Mouse (Mus musculus): ENCODE data around the gene Olfr60.

The Olfr60 gene

DNA sequence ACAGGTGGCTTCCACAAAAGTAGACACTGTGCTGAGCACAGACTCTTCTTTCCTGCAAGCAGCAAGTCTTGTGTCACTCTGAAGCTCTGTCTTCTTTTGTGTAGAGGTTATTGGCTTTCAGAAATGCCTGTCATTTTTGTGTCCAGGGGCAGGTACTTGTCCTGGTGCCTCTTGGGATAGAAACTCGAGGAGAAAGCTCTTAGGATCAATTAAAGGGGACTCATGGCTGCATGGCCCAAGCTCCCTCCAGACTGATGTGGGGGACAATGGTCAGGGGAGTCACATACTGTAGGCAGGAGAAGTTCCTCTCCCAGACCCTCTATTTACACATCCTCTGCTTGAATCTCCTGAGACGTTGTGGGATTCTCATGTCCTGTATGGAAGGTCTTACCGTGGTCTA lies at the start of gene Olfr60:
Gene Olfr60 (minus strand): TSS at position 101 of the 400 bp plus-strand sequence.
- DNase-seq (ENCODE audit: low read depth, low spot score), result no peak

DNA sequence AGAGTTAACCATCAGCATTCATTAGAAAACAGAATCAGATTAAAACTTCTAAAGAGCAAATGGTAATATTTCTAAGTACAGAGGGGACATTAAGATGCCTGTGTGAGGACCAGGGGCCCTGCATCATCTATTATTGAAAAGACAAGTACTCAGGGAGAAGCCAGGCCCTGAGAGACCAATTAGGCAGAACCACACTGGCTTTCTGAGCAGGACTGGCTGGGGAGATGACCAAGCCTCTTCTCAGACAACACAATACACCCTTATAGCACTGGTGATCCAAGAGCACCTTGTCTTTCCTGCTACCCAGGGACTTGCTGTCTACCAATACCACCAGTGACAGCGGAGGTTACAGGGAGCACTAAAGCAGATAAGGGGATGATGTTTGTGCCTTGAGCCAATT lies 41.3 kb upstream of the Olfr60 start, which contains the start of gene Olfr531:
Gene Olfr531 (minus strand): TSS at position 101 of the 400 bp plus-strand sequence.
- DNase-seq (ENCODE audit: low read depth, low spot score), result no peak

DNA sequence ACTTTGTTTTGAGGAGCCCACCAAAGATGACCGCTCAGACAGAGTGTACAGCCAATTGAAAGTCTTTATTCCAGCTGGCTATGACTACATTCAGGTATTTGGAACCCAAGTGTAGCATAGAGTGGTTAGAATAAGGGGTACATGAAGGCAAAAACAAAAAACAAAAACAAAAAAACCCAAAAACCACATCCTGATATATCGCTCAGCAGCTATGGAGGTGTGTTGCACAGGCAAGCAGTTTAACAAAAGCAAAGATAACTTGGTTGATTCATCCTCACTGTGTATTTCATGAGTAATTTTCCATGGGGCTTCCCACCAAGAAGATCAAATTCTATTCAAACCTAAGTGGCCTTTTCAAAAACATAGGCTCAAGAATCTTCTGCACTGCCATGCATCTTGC lies 15.4 kb upstream of the Olfr60 start:
- DNase-seq (ENCODE audit: low read depth, low spot score), result no peak

DNA sequence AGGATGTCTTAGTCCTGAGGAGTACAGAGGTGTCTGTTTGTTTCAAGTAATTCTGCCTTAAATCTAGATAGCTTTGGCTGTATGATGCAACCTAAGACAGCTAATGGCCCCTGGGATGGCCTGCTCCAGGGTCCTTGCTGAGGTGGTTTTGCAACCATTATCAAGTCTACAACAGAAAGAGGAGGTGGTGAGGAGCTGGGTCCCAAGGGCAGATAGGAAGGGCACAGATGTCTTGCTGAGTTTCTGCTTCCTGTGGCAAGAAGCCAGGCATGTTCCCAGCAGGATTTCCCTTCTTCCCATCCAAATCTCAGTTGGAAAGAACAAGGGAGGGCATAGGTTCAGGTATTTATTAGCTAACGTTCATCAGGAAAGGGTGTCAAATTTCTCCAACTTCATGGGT lies 14.8 kb upstream of the Olfr60 start, which contains the start of gene Olfr530:
Gene Olfr530 (minus strand): TSS at position 101 of the 400 bp plus-strand sequence.
- no peak for DNase-seq (ENCODE audit: low read depth, low spot score)

DNA sequence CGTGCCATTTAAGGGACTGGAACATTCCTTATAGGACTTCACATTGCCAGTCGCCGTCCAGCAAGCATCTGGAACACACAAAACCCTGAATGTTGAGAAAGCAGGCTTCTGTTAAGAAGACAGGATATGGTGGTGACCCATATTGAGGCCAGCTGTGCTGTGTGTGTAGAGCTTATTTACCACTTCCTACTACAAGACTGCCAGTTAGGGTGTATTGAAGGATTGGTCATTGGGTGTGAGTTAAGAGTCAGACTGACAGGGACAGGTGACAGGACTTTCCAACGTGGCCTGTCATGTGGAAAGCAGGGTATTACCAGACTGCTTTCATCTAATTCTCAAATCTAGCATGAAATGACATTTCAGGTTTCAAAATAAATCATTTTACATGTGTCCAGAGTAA lies 12.8 kb upstream of the Olfr60 start:
- DNase-seq (ENCODE audit: low read depth, low spot score), result no peak

DNA sequence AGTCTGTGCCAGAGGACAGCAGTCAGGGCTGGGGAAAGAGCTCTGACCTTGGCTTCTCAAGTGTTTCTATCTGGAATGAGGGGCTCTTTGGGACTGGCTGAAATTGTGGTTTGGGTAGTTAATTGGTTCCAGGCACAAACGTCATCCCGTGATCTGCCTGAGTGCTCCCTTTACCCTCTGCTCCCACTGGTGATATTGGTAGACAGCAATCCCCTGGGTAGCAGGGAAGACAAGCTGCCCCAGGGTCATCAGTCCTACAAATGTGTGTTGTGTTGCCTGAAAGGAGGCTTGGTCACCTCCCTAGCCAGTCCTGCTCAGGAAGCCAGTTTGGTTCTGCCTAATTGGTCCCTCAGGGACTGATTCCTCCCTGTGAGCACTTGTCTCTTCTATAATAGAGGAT lies 27.8 kb downstream of the Olfr60 start, which contains the start of gene Olfr527:
Gene Olfr527 (plus strand): TSS at position 301 of the 400 bp plus-strand sequence.
- DNase-seq (ENCODE audit: low read depth, low spot score), result no peak

DNA sequence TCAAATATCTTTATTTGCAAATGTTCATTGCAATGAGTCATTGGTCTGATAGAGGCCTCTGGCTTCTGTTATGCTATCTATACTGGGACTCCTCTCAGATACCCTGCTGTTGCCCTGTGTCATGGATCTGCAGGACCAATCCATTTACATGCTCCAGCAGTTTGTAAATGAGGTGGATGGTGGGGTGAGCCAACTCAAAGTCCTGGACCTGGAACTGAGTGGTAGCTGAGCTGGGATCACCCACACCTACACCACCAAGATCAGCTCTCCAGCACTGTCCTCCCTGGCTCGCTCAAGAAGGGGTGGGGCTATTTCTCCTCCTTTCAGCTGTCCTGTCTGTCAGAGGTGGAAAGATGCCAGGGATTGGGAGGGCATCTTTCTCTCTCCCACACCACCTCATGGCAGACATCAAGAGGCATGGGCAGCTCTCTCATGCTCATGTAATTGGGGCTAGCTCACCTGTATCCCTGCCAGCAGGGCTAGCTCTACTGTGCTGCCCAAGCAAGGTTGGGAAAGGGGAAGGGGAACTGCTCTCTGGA lies 31.6 kb downstream of the Olfr60 start:
- DNase-seq (ENCODE audit: low read depth, low spot score), result no peak

DNA sequence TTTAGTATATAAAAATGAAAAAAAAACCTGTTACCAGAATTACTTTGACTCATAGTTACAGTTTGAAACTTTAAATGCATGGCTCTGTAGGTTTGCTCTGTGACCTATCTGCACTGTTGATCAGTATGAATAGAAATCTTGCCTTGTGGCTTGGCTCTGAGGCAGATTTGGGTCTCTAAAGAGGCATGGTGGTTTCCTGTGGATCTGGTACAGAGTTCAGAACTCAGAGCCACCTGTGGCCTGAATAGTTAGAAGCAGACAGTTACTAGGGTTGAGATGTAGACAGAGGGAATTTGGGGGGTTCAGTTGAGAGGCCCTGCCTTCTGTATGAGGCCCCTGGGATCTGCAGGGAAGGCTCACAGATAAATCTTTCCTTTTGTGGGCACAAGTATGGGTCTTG lies 40.3 kb downstream of the Olfr60 start:
- no peak for DNase-seq (ENCODE audit: low read depth, low spot score)

DNA sequence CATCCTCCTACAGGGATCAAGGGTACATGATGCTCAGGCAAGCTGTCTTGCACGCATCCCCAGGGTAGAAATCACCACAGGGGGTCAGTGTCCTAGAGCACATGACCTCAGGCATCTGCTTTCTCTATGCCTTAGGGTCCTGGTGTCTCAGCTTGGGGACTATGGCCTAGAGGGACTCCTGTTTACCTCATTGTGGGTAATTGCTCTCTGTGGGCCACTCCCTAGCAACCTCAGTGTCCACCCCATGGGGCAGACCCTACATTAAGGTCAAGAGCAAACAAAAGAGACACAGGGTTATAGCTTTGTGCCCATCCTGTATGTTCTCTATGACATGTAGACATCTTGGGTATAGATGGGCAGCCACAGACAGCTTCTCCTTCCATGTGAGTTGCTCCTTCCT lies 40.9 kb downstream of the Olfr60 start, which contains the start of gene Olfr525:
Gene Olfr525 (plus strand): TSS at position 301 of the 400 bp plus-strand sequence.
- DNase-seq (ENCODE audit: low read depth, low spot score), result no peak

DNA sequence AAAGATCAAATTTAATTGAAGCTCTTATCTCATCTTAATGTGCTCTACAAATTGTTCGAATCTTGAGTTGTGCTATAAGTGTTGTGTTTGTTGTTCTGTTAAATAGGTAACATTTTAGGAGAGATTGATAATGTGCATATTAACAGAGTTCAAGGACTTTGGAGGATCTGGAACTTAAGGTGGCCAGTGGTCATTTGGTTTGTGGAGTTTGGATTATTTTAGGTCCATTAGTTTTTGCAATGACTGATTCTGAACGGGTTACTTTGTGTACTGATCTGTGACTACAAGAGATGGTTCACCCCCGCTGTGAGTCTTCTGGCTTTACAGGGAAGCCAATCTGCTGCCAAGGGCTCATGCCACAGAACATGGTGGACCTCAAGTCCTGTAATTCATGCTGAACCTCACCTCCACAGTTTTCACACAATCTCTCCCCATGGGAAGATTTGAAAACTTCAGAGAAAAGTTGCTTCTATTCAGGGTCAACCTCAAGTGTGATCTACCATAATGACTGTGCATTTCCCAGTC lies 41.5 kb downstream of the Olfr60 start:
- no peak for DNase-seq (ENCODE audit: low read depth, low spot score)

DNA sequence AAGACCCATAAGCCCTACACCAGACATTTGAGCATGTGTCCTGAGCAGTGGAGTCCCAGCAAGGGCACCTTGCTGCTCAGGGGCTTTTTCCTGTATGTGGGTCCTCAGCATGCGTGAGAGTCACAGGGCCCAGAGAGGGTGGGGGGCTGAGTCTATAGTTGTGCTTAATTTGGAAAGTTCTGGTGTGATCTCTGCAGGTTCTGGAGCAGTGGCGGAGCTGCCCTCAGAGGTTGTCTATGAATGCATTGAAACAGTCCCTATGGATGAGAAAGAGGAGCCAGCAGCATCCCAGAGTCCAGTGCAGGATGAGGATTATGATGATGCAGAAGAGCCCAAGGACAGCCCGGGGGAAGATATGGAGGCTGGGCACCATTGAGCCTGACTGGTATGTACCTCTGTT lies 62.1 kb downstream of the Olfr60 start:
- no peak for DNase-seq (ENCODE audit: low read depth, low spot score)

DNA sequence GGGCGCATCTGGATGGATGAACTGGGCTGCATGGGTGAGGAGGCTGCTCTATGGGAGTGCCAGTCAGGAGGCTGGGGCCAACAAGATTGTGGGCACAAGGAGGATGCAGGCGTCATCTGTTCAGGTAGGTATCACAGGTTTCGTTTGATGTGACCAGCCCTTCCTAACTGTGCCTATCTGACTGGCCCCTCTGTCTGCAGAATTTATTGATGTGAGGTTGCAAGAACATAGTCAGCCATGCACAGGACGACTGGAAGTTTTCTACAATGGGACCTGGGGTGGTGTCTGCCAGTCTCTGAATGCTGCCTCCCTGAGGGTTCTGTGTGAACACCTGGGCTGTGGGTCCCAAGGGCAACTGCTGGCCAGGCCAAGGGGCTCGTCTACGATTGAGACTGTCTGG lies 64.6 kb downstream of the Olfr60 start:
- DNase-seq (ENCODE audit: low read depth, low spot score), result no peak

DNA sequence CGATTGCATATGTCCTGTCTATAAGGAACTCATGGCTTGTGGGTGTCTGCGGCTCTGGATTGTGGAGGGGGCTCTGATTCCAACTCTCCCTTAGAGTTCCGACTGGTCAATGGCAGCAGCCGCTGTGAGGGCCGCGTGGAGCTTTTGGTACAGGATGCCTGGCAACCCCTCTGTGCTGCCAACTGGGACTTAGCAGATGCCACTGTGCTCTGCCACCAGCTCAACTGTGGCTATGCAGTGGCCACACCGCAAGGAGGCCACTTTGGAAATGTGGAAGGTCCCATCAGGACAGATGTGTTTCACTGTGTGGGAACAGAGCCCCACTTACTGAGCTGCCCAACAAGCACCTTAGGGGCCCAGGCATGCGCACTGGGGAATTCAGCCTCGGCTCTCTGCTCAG lies 65.7 kb downstream of the Olfr60 start:
- no peak for DNase-seq (ENCODE audit: low read depth, low spot score)

All from A20 (cell line).